Mouse (Mus musculus): Measurements from ENCODE around the gene Slc43a1. TPM values are rescaled to one million over a fixed set of nuclear protein-coding genes. Genes with fewer than 3 reads are reported as not detected.
"Not testable (repeated sequence)": the region's sequence is repeated elsewhere in the genome, so short reads cannot be mapped to it uniquely, and the experiment has no call there.

Slc43a1 gene
- polyA plus RNA-seq (2011; ENCODE audit: insufficient read length, low read depth, missing spikeins), result 6.6 and 8.7 TPM in 2 replicates

DNA sequence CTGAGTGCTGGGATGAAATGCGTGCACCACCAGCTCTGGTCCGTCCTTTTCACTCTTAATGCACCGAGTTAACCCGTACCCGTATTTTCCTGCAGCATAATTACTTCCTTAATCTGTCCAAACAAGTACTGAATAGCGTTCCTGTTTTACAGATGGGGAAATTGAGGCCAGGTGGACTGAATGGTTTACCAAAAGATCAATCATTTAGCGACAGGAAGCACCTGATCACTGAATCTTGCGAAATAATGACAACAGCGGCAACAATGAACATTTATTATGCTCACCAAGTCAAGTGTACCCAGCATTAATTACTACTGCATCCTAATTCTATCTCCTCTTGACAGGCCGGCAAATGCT is at the start of gene Slc43a1:
TSS of gene Slc43a1 (plus strand) at position 258 of the 357 bp plus-strand sequence.
- Histone ChIP-seq H3K4me1 (ENCODE audit: control insufficient read depth, insufficient read depth, low read length) (no peaks in the 10 kb centered on the region), H3K4me3 (ENCODE audit: insufficient read depth, low read length) (peak within 1 kb of the TSS; percentile 64), H3K27ac (ENCODE audit: insufficient read depth, low read length) (no peak within 1 kb of the TSS)
- TF ChIP-seq CTCF (IDR thresholded peaks at IDR 0.05; ENCODE audit: borderline replicate concordance, insufficient read depth, low read length) (no peak), POLR2A (IDR thresholded peaks at IDR 0.05; ENCODE audit: low read depth, low read length) (no peak)

DNA sequence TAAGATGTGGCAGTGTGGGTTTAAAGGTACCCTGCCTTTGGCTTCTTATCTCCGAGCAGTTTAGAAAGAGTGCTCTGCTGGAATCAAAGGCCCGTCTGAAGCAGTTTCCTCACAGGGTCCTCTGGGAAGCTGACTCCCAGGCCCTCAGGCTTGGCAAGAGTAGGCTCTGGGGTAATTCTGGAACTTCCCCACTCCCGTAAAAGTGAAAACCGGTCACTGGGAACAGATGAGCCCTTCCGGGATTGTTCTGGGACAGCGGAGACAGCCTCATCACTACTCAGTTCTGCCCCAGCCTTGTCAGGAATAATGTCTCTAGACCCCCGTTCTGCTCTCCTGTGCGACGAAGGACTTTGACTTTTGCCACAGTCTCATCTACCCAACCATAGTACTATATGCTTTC is 48.2 kb upstream of the Slc43a1 start:
- no peak overlapping the region for H3K27ac ChIP-seq (ENCODE audit: insufficient read depth, low read length)
- no peak overlapping the region for H3K4me3 ChIP-seq (ENCODE audit: insufficient read depth, low read length)
- TF ChIP-seq CTCF (IDR thresholded peaks at IDR 0.05; ENCODE audit: borderline replicate concordance, insufficient read depth, low read length), result no peak
- no peak for TF ChIP-seq POLR2A (IDR thresholded peaks at IDR 0.05; ENCODE audit: low read depth, low read length)
- H3K4me1 ChIP-seq (ENCODE audit: control insufficient read depth, insufficient read depth, low read length), result no peaks in the 10 kb centered on the region

DNA sequence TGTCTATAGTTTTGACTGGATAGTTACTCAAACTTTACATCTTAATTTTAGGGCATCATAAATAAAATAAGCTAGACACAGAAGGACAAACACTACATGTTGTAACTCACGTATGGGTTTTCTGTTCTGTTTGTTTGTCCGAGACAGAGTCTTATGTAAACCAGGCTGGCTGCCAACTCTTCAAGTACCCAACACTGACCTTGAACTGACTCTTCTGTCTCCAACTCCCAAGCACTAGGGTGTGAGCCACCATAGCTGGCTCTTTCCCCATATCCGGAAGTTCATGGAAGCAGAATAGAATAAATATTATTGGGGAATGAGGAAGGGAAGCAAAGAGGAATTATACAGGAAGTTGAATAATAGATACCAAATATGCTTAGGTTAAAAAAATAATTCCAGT is 46.1 kb upstream of the Slc43a1 start:
- TF ChIP-seq CTCF (IDR thresholded peaks at IDR 0.05; ENCODE audit: borderline replicate concordance, insufficient read depth, low read length) (no peak), POLR2A (IDR thresholded peaks at IDR 0.05; ENCODE audit: low read depth, low read length) (no peak)
- no peaks in the 10 kb centered on the region for H3K4me1 ChIP-seq (ENCODE audit: control insufficient read depth, insufficient read depth, low read length)
- H3K27ac ChIP-seq (ENCODE audit: insufficient read depth, low read length), result no peak overlapping the region
- H3K4me3 ChIP-seq (ENCODE audit: insufficient read depth, low read length), result no peak overlapping the region

DNA sequence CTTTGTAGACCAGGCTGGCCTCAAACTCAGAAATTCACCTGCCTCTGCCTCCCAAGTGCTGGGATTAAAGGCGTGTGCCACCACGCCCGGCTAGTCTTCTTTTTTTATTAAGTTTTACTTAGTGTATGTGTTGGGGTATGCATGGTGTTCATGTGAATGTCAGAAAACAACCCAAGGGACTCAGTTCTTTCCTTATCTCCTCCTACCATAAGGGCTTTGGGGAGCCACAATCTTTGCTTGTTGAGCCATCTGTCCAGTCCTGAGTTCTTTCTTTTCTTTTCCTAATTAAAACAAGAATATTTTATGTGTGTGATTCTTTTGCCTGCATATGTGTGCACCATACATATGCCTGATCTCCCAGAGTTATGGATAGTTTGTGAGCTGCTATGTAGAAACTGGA is 45.5 kb upstream of the Slc43a1 start:
- TF ChIP-seq POLR2A (IDR thresholded peaks at IDR 0.05; ENCODE audit: low read depth, low read length) (no peak), CTCF (IDR thresholded peaks at IDR 0.05; ENCODE audit: borderline replicate concordance, insufficient read depth, low read length) (no peak)
- Histone ChIP-seq H3K4me3 (ENCODE audit: insufficient read depth, low read length) (no peak overlapping the region), H3K4me1 (ENCODE audit: control insufficient read depth, insufficient read depth, low read length) (no peaks in the 10 kb centered on the region), H3K27ac (ENCODE audit: insufficient read depth, low read length) (no peak overlapping the region)

DNA sequence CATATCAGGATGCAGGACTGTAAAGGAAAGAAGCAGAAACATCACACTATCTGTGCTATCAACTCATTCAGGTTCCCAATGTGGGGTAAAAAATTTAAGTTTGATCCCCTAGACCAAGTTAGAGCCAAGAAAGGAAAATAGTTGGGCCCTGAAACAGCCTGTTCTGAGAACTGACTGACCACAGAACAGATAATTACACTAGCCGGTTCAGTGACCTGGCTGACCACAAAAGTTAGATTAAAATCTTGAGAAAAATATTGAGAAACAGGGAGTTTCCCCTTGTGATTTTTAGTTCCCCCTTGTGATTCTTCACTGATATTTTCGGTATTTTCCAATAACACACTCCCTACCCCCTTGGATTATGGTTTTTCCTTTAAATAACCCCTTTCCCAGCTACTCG is 44.8 kb upstream of the Slc43a1 start:
- TF ChIP-seq POLR2A (IDR thresholded peaks at IDR 0.05; ENCODE audit: low read depth, low read length) (no peak), CTCF (IDR thresholded peaks at IDR 0.05; ENCODE audit: borderline replicate concordance, insufficient read depth, low read length) (no peak)
- H3K4me1 ChIP-seq (ENCODE audit: control insufficient read depth, insufficient read depth, low read length), result no peaks in the 10 kb centered on the region
- H3K27ac ChIP-seq (ENCODE audit: insufficient read depth, low read length), result no peak overlapping the region
- H3K4me3 ChIP-seq (ENCODE audit: insufficient read depth, low read length), result no peak overlapping the region

DNA sequence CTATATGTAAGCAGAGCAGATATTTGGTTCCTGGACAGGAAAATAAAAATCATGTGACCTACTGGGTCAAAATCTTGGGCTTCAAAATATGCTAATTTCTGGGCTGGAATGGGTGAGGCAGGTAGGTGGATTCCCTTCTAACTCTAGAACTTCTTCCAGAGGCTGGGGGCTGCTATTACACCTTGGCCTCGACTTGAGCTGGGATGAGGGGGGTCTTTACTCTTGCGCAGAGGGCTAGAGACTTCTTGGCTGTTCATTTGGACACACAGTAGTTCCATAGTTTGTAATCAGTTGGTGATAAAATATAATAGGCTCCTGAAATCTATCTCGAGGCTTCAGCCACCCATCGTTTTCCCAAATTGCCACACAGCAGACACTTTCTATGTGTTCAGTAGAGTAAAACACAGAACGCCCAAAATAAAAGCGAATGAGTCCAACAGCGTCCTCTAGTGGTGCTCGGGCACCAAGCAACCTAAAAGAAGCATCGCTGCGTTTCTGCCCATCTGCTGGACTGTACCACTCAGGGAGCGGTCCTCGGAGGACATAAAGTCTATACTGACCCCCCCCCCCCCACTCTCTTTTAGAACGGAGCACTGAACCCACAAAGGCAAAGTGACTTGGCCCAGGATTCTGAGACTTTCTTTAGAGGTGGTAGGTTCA is 40.7 kb upstream of the Slc43a1 start:
- peaks cover 2% of the 10 kb centered on the region; the same call in 1 of the 2 replicates for H3K4me1 ChIP-seq (ENCODE audit: control insufficient read depth, insufficient read depth, low read length)
- TF ChIP-seq POLR2A (IDR thresholded peaks at IDR 0.05; ENCODE audit: low read depth, low read length) (no peak), CTCF (IDR thresholded peaks at IDR 0.05; ENCODE audit: borderline replicate concordance, insufficient read depth, low read length) (peak; percentile 70; the same call in 1 of the 2 replicates)
- no peak overlapping the region for H3K27ac ChIP-seq (ENCODE audit: insufficient read depth, low read length)
- H3K4me3 ChIP-seq (ENCODE audit: insufficient read depth, low read length), result peak overlapping the region; percentile 71

DNA sequence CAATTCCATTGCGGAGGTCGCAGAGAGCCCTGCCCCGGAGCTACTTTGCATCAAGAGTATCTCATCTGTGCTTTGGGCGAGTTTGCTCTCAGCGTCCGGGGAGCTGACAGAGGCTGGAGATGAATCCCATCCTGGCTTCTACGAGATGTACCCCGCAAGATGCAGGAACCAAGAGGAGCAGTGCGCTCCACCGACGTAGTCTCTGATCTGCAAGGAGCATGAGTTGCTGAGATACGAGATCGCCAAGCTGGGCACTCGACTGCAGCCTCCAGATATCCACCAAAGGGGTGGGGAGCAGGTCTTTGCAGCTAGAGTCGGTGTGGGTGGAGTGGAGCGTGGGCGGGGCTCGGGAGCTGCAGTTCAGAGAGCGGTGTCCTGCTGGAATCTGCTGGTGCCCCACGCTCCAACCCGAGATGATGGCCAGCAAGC is 40.1 kb upstream of the Slc43a1 start, which contains the start of gene Ube2l6:
TSS of gene Ube2l6 (plus strand) at position 336 of the 429 bp plus-strand sequence.
- peak within 1 kb of the TSS; percentile 71 for H3K4me3 ChIP-seq (ENCODE audit: insufficient read depth, low read length)
- H3K27ac ChIP-seq (ENCODE audit: insufficient read depth, low read length), result peak within 1 kb of the TSS; percentile 30; the same call in 1 of the 2 replicates
- peaks cover 2% of the 10 kb centered on the region; the same call in 1 of the 2 replicates for H3K4me1 ChIP-seq (ENCODE audit: control insufficient read depth, insufficient read depth, low read length)
- no peak for TF ChIP-seq CTCF (IDR thresholded peaks at IDR 0.05; ENCODE audit: borderline replicate concordance, insufficient read depth, low read length)
- TF ChIP-seq POLR2A (IDR thresholded peaks at IDR 0.05; ENCODE audit: low read depth, low read length), result 0 out of 2 replicates have a peak, but pooled peaks have one; percentile 30

DNA sequence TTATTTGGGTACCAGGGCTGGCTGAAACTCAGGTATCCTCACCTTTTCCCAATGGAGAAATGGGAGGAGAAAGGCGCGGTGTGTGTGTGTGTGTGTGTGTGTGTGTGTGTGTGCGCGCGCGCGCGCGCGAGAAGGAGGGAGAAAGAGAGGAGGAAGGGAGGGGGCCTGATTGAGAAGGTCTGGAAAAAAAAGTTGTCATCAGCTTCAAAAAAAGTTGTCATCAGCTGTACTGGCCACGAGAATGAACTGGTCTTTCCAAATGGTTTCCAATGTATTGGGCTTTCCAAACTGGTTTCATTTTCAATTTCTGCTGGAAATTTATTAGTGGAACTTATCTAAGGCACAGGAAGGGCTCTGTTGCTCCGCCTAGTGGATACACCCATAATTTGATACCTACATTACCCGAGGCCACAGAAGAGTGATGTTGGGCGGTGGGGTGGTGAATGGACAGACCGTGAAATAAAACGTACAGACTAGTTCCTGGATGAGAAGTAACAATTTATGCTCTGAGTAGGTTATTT is 39.5 kb upstream of the Slc43a1 start:
- peak; percentile 29; the same call in 1 of the 2 replicates for TF ChIP-seq POLR2A (IDR thresholded peaks at IDR 0.05; ENCODE audit: low read depth, low read length)
- no peak for TF ChIP-seq CTCF (IDR thresholded peaks at IDR 0.05; ENCODE audit: borderline replicate concordance, insufficient read depth, low read length)
- Histone ChIP-seq H3K4me3 (ENCODE audit: insufficient read depth, low read length) (peak overlapping the region; percentile 71), H3K27ac (ENCODE audit: insufficient read depth, low read length) (peak overlapping the region; percentile 30; the same call in 1 of the 2 replicates), H3K4me1 (ENCODE audit: control insufficient read depth, insufficient read depth, low read length) (peaks cover 2% of the 10 kb centered on the region; the same call in 1 of the 2 replicates)

DNA sequence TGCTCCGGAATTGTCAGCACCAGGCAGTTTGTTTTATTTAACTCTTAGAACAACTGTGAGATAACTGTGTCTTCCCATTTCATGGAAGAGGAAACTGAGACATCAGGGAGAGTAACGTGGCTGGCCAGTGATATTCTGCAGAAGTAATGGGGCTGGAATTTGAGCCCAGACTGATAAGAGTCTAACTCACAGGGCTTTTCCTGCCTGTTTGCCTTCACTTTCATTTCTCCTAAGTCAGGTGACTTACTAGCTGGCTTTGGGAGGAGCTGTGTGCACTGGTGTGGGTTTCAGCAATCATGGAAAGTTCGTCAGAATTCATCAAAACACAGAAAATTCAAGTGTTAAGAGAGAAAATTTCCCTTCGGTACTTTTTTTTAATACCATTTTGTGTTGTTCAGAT is 38.3 kb upstream of the Slc43a1 start:
- H3K4me3 ChIP-seq (ENCODE audit: insufficient read depth, low read length), result no peak overlapping the region
- TF ChIP-seq POLR2A (IDR thresholded peaks at IDR 0.05; ENCODE audit: low read depth, low read length) (no peak), CTCF (IDR thresholded peaks at IDR 0.05; ENCODE audit: borderline replicate concordance, insufficient read depth, low read length) (no peak)
- no peak overlapping the region for H3K27ac ChIP-seq (ENCODE audit: insufficient read depth, low read length)
- H3K4me1 ChIP-seq (ENCODE audit: control insufficient read depth, insufficient read depth, low read length), result peaks cover 2% of the 10 kb centered on the region; the same call in 1 of the 2 replicates

DNA sequence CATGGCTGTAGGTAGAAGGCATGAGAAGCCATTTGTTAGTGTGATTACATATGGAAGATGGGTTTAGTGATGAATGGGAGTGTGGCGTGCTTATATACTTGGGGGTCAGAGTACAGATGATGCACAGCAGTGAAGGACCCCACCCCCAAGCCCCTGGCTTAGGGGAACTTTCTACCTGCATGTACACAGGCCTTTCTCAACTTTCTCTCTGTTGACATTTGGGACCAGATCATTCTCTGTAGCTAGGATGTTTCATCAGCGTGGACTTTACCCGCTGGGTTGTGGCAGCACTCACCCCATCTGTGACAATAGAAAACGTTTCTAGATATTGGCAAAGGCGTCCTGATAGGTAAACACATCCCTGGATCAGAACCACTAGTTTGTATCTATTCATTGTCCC is 37.4 kb upstream of the Slc43a1 start:
- not testable (repeated sequence) for H3K27ac ChIP-seq (ENCODE audit: insufficient read depth, low read length); H3K4me1 ChIP-seq (ENCODE audit: control insufficient read depth, insufficient read depth, low read length); H3K4me3 ChIP-seq (ENCODE audit: insufficient read depth, low read length)
